Mouse (Mus musculus): ENCODE results near the gene Lcp1.

The Lcp1 gene

GRCm38 (mm10) chr14:75269531-75269930 is 138.6 kb downstream of the Lcp1 start:
- DNase-seq (ENCODE audit: extremely low read depth, insufficient read length, low spot score), result no peak

GRCm38 (mm10) chr14:75279716-75280115 is 148.8 kb downstream of the Lcp1 start:
- no peak for DNase-seq (ENCODE audit: extremely low read depth, insufficient read length, low spot score)

GRCm38 (mm10) chr14:75280406-75280805 is 149.5 kb downstream of the Lcp1 start:
- no peak for DNase-seq (ENCODE audit: extremely low read depth, insufficient read length, low spot score)
